Mouse (Mus musculus) CD8-positive naive resting alpha-beta T cell, adult 2 months (primary cell): ENCODE measurements around the gene Cd59a.

ENCODE experiments used
- DNase-seq, 2 experiments: peaks; one replicate each; pipeline ENCODE4 v3.0.0; 2022; ENCODE audit warnings: low read depth in 2 of 2, low spot score in 2 of 2

Gene Cd59a

GRCm38 (mm10) chr2:104134150-104135056, 38.8 kb downstream of the Cd59a start:
- peak; percentile 68 to 71 for DNase-seq

GRCm38 (mm10) chr2:104135920-104136319, 40.3 kb downstream of the Cd59a start:
- no peak for DNase-seq

- no peak for DNase-seq
Observed at GRCm38 (mm10) chr2:104142140-104142539, 46.5 kb downstream of the Cd59a start.

- DNase-seq: no peak
Observed at GRCm38 (mm10) chr2:104144004-104144403, 48.4 kb downstream of the Cd59a start.

- peak in 1 of 2 experiments; percentile 17 for DNase-seq
Observed at GRCm38 (mm10) chr2:104145983-104146382, 50.4 kb downstream of the Cd59a start.

GRCm38 (mm10) chr2:104147910-104148561, 52.4 kb downstream of the Cd59a start:
- no peak for DNase-seq

GRCm38 (mm10) chr2:104150608-104151397, 55.2 kb downstream of the Cd59a start:
- DNase-seq: no peak

GRCm38 (mm10) chr2:104153345-104153744, 57.7 kb downstream of the Cd59a start:
- no peak for DNase-seq

- no peak for DNase-seq
Observed at GRCm38 (mm10) chr2:104153876-104154275, 58.3 kb downstream of the Cd59a start.

GRCm38 (mm10) chr2:104157831-104158230, 62.2 kb downstream of the Cd59a start:
- no peak for DNase-seq

GRCm38 (mm10) chr2:104163418-104163817, 67.8 kb downstream of the Cd59a start:
- no peak for DNase-seq

GRCm38 (mm10) chr2:104163978-104164487, 68.4 kb downstream of the Cd59a start:
- no peak for DNase-seq
